Mouse (Mus musculus) CH12.LX (cell line): ENCODE measurements around the gene Gm48551. TPM values are rescaled to one million over a fixed set of nuclear protein-coding genes. Genes with fewer than 3 reads are reported as not detected.

ENCODE experiments used
- DNase-seq: peaks from one replicate; pipeline ENCODE4 v3.0.0-alpha.2; 2013; ENCODE audit errors: extremely low read depth
- H3K27ac ChIP-seq: 2 replicates; pipeline ENCODE4 v1.5.1; 2012; ENCODE audit warnings: low read depth, mild to moderate bottlenecking, control low read depth, moderate library complexity; ENCODE audit not compliant: insufficient read depth
- H3K27me3 ChIP-seq: replicated peaks from 2 replicates; pipeline ENCODE3; 2012; ENCODE audit warnings: inconsistent platforms
- H3K36me3 ChIP-seq, 2 experiments: replicated peaks in 1 of 2; 2 replicates each; pipeline versions ENCODE3 to v1.6.1; 2012; ENCODE audit warnings: inconsistent platforms in 1 of 2, low read length in 1 of 2, mild to moderate bottlenecking in 1 of 2, mixed read lengths in 1 of 2, moderate library complexity in 1 of 2; ENCODE audit not compliant: control insufficient read depth in 1 of 2, insufficient read depth in 1 of 2
- H3K4me1 ChIP-seq, 2 experiments: 2 replicates each; pipeline ENCODE4 v1.6.1; 2012; ENCODE audit warnings: inconsistent platforms in 1 of 2, moderate library complexity in 1 of 2; ENCODE audit not compliant: insufficient read depth in 2 of 2, control insufficient read depth in 1 of 2
- H3K4me2 ChIP-seq: 2 replicates; pipeline ENCODE4 v1.6.1; 2012; ENCODE audit warnings: low read depth, mild to moderate bottlenecking, control low read depth; ENCODE audit not compliant: poor library complexity, insufficient read depth, severe bottlenecking
- H3K4me3 ChIP-seq, 3 experiments: fragments of 150-350 bp in 1 of 3; sonication (generic) in 1 of 3; replicated peaks in 1 of 3; 2 replicates each; pipeline versions ENCODE3 to v1.5.1; 2011 to 2012; ENCODE audit warnings: low read depth in 2 of 3, low read length in 2 of 3, mild to moderate bottlenecking in 2 of 3, moderate library complexity in 2 of 3, control low read depth in 1 of 3, improper control_type of control experiment in 1 of 3, inconsistent platforms in 1 of 3, mixed read lengths in 1 of 3; ENCODE audit not compliant: poor library complexity in 1 of 3
- H3K79me2 ChIP-seq: replicated peaks from 2 replicates; pipeline ENCODE4 v1.6.1; 2012; ENCODE audit warnings: mild to moderate bottlenecking, moderate library complexity; ENCODE audit not compliant: control insufficient read depth, poor library complexity, insufficient read depth, severe bottlenecking; ENCODE audit errors: extremely low read depth
- H3K9ac ChIP-seq: 2 replicates; pipeline ENCODE4 v1.6.1; 2012; ENCODE audit warnings: low read depth, mild to moderate bottlenecking, control low read depth, moderate library complexity; ENCODE audit not compliant: insufficient read depth
- H3K9me3 ChIP-seq: replicated peaks from 2 replicates; pipeline ENCODE3; 2012; ENCODE audit warnings: low read length, inconsistent platforms, mixed read lengths
- BHLHE40 ChIP-seq: IDR thresholded peaks from 2 replicates; pipeline ENCODE4 v1.6.1; 2011; ENCODE audit warnings: mild to moderate bottlenecking, low read depth, low read length, improper control_type of control experiment
- E2F4 ChIP-seq: IDR thresholded peaks from 2 replicates; pipeline ENCODE4 v1.6.1; 2011; ENCODE audit warnings: low read depth, low read length, improper control_type of control experiment; ENCODE audit not compliant: insufficient replicate concordance
- ELF1 ChIP-seq: IDR thresholded peaks from 2 replicates; pipeline ENCODE4 v1.6.1; 2014; ENCODE audit warnings: low read depth, mild to moderate bottlenecking, inconsistent platforms, low read length, improper control_type of control experiment
- EP300 ChIP-seq: IDR thresholded peaks from 2 replicates; pipeline ENCODE4 v1.6.1; 2011; ENCODE audit warnings: low read length, improper control_type of control experiment
- ETS1 ChIP-seq: conservative IDR thresholded peaks from 2 replicates; pipeline ENCODE4 v1.6.1; 2012; ENCODE audit warnings: low read depth, mild to moderate bottlenecking, inconsistent platforms, low read length, improper control_type of control experiment, moderate library complexity
- HCFC1 ChIP-seq: IDR thresholded peaks from 2 replicates; pipeline ENCODE4 v1.6.1; 2012; ENCODE audit warnings: low read depth, mild to moderate bottlenecking, inconsistent platforms, low read length, improper control_type of control experiment
- IRF4 ChIP-seq: IDR thresholded peaks from 2 replicates; pipeline ENCODE4 v1.6.1; 2014; ENCODE audit warnings: low read depth, mild to moderate bottlenecking, inconsistent platforms, low read length, improper control_type of control experiment
- JUN ChIP-seq: IDR thresholded peaks from 2 replicates; pipeline ENCODE4 v1.6.1; 2011; ENCODE audit warnings: low read depth, mild to moderate bottlenecking, low read length, improper control_type of control experiment, moderate library complexity; ENCODE audit not compliant: insufficient read depth
- MAFK ChIP-seq: IDR thresholded peaks from 2 replicates; pipeline ENCODE4 v1.6.1; 2011; ENCODE audit warnings: low read length, improper control_type of control experiment; ENCODE audit not compliant: insufficient replicate concordance
- MEF2A ChIP-seq: IDR thresholded peaks from 2 replicates; pipeline ENCODE4 v1.6.1; 2014; ENCODE audit warnings: low read depth, mild to moderate bottlenecking, inconsistent platforms, low read length, improper control_type of control experiment, borderline replicate concordance
- MXI1 ChIP-seq: IDR thresholded peaks from 2 replicates; pipeline ENCODE4 v1.6.1; 2011; ENCODE audit warnings: mild to moderate bottlenecking, low read depth, low read length, improper control_type of control experiment
- NRF1 ChIP-seq: IDR thresholded peaks from 2 replicates; pipeline ENCODE4 v1.6.1; 2014; ENCODE audit warnings: low read depth, mild to moderate bottlenecking, inconsistent platforms, low read length, improper control_type of control experiment, moderate library complexity
- POLR2A ChIP-seq: IDR thresholded peaks from 2 replicates; pipeline ENCODE4 v1.6.1; 2011; ENCODE audit warnings: low read depth, mild to moderate bottlenecking, improper control_type of control experiment, low read length
- RAD21 ChIP-seq: IDR thresholded peaks from 2 replicates; pipeline ENCODE4 v1.6.1; 2011; ENCODE audit warnings: low read depth, mild to moderate bottlenecking, low read length, improper control_type of control experiment, moderate library complexity
- SMC3 ChIP-seq: IDR thresholded peaks from 2 replicates; pipeline ENCODE4 v1.6.1; 2011; ENCODE audit warnings: low read depth, low read length, improper control_type of control experiment
- TCF12 ChIP-seq: IDR thresholded peaks from 2 replicates; pipeline ENCODE4 v1.6.1; 2014; ENCODE audit warnings: low read depth, mild to moderate bottlenecking, inconsistent platforms, low read length, improper control_type of control experiment
- USF1 ChIP-seq: IDR thresholded peaks from 2 replicates; pipeline ENCODE4 v1.6.1; 2014; ENCODE audit warnings: low read depth, mild to moderate bottlenecking, inconsistent platforms, low read length, improper control_type of control experiment
- USF2 ChIP-seq: conservative IDR thresholded peaks from 2 replicates; pipeline ENCODE4 v1.6.1; 2011; ENCODE audit warnings: low read depth, low read length, improper control_type of control experiment
- ZMIZ1 ChIP-seq: IDR thresholded peaks from 2 replicates; pipeline ENCODE4 v1.6.1; 2012; ENCODE audit warnings: low read depth, mild to moderate bottlenecking, inconsistent platforms, low read length, improper control_type of control experiment
- dilution Hi-C: fragments of 300-500 bp; cut with MboI; formaldehyde crosslinking; loops from 2 replicates; pipeline ENCODE4 v1.14.3; 2020; ENCODE audit warnings: low sequenced_read_pairs; ENCODE audit not compliant: extremely low pct_unique_long_range_greater_than_20kb, extremely low pct_ligation_motif_present
- in situ Hi-C: fragments of 300-500 bp; cut with MboI; formaldehyde crosslinking; loops from 3 replicates; pipeline ENCODE4 v1.14.3; 2019; ENCODE audit warnings: low sequenced_read_pairs, low pct_ligation_motif_present, low pct_unique_long_range_greater_than_20kb, mixed read lengths
- polyA plus RNA-seq: library from polyadenylated mRNA; unstranded; fragments of >175 nt; gene quantifications from 2 replicates; pipeline ENCODE4 v1.2.1, GENCODE M21; 2012; ENCODE audit warnings: low read depth; ENCODE audit not compliant: insufficient read length
- total RNA-seq, 2 experiments: library from RNA; depleted of rRNA; stranded (reverse); fragments of 300-350 nt in 1 of 2; fragments of >200 nt in 1 of 2; gene quantifications; 2 replicates each; pipeline ENCODE4 v1.2.3; 2012 to 2014

The Gm48551 gene
- total and polyA plus RNA-seq, 3 experiments = 1.0 to 3.4 (median 1.2) TPM

DNA sequence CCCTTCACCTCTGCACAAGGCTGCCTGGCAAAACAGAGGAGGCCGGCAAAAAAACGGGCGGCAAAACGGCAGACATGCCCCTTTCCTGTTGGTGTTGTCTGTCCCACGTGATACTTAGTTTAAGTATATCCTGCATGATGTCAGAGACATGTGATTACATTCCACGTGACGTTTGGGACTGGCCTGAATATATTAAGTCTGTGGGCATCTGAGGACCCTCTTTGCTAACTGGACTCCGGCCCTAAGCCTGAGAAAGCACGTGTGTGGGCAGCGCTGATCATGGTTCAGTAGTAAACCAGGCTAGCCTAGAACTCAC, 16.9 kb downstream of the Gm48551 start:
- dilution Hi-C loops = no loop called here
- Histone ChIP-seq H3K79me2 (no peaks in the 10 kb centered on the region), H3K36me3 (peaks cover 63 to 72% of the 10 kb centered on the region in 2 experiments), H3K9me3 (no peaks in the 10 kb centered on the region), H3K9ac (no peak overlapping the region), H3K27ac (no peak overlapping the region), H3K27me3 (no peaks in the 10 kb centered on the region), H3K4me2 (no peak overlapping the region), H3K4me3 (no peak overlapping the region), H3K4me1 (peaks cover 4 to 13% of the 10 kb centered on the region in 2 experiments; a peak in 3 of 4 replicates)
- in situ Hi-C loops = no loop called here
- TF ChIP-seq ELF1 (no peak), IRF4 (no peak), NRF1 (no peak), ETS1 (no peak), ZMIZ1 (no peak), POLR2A (no peak), EP300 (no peak), BHLHE40 (no peak), HCFC1 (no peak), MXI1 (no peak), TCF12 (no peak), MEF2A (no peak)
- no peak for DNase-seq

- Histone ChIP-seq H3K79me2 (no peaks in the 10 kb centered on the region), H3K4me1 (peaks cover 9 to 19% of the 10 kb centered on the region in 2 experiments), H3K36me3 (peaks cover 67 to 76% of the 10 kb centered on the region in 2 experiments), H3K27ac (no peak overlapping the region), H3K4me2 (no peak overlapping the region), H3K27me3 (no peaks in the 10 kb centered on the region), H3K4me3 (no peak overlapping the region), H3K9ac (no peak overlapping the region), H3K9me3 (no peaks in the 10 kb centered on the region)
- in situ Hi-C loops (no loop called here), dilution Hi-C loops (no loop called here)
- DNase-seq = no peak
- TF ChIP-seq USF1 (no peak), RAD21 (no peak), MAFK (peak; percentile 63; the same call in 1 of the 2 replicates), E2F4 (no peak), USF2 (no peak), SMC3 (no peak), JUN (no peak)
Observed at GRCm38 (mm10) chr10:81401521-81402226, 17.4 kb downstream of the Gm48551 start.
